Mouse (Mus musculus): ENCODE data around the gene Bmper. TPM values are rescaled to one million over a fixed set of nuclear protein-coding genes. Genes with fewer than 3 reads are reported as not detected.

Gene Bmper
- polyA plus RNA-seq, 1 experiment from 2014 or later: 4.0 TPM

GRCm38 (mm10) chr9:23453309-23453708 lies 230.4 kb downstream of the Bmper start:
- no peak for TF ChIP-seq EP300 (optimal IDR thresholded peaks at IDR 0.05)
- no peak for TF ChIP-seq CTCF (IDR thresholded peaks at IDR 0.05; ENCODE audit: low read depth)
- ATAC-seq (ENCODE audit: low FRiP score, low TSS enrichment) (0 out of 2 replicates have a peak, but pooled peaks have one; percentile 45), DNase-seq (ENCODE audit: low spot score) (no peak)
- Histone ChIP-seq H3K4me1 (replicated peaks; ENCODE audit: control insufficient read depth, insufficient read depth) (no peaks in the 10 kb centered on the region), H3K4me2 (replicated peaks; ENCODE audit: low read depth) (no peak overlapping the region), H3K27ac (replicated peaks) (no peak overlapping the region), H3K27me3 (ENCODE audit: control insufficient read depth, insufficient read depth, low read length) (no peaks in the 10 kb centered on the region), H3K36me3 (ENCODE audit: control insufficient read depth, insufficient read depth, low read length) (no peaks in the 10 kb centered on the region), H3K9ac (ENCODE audit: low read length) (no peak overlapping the region), H3K9me3 (ENCODE audit: control insufficient read depth, low read length) (no peaks in the 10 kb centered on the region), H3K4me3 (ENCODE audit: low read depth, low read length) (no peak overlapping the region)
- 19% methylated on average over 5 of the region's 5 CpGs for WGBS

DNA sequence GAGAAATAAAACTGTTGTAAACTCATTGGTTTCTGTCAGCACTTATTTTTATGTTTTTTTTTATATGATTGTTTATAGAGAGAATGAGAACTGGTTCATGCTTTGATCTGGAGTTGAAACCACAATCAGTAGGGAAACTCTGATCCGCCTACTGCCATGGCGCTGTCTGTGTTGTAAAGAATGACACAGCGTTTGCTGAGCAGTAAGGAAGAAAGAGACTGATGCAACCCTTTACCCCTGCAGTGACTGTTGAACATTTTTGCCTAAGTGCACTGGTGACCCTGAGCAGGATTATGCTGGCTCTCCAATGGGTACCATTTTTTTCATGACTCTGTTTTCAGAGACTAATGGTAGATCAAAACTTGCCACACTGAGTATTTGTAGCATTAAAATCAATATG lies 234.3 kb downstream of the Bmper start:
- Histone ChIP-seq H3K4me2 (replicated peaks; ENCODE audit: low read depth) (no peak overlapping the region), H3K36me3 (ENCODE audit: control insufficient read depth, insufficient read depth, low read length) (no peaks in the 10 kb centered on the region), H3K27ac (replicated peaks) (no peak overlapping the region), H3K4me3 (ENCODE audit: low read depth, low read length) (no peak overlapping the region), H3K9ac (ENCODE audit: low read length) (no peak overlapping the region), H3K4me1 (replicated peaks; ENCODE audit: control insufficient read depth, insufficient read depth) (no peaks in the 10 kb centered on the region), H3K27me3 (ENCODE audit: control insufficient read depth, insufficient read depth, low read length) (no peaks in the 10 kb centered on the region), H3K9me3 (ENCODE audit: control insufficient read depth, low read length) (no peaks in the 10 kb centered on the region)
- DNase-seq (ENCODE audit: low spot score): no peak
- no peak for ATAC-seq (ENCODE audit: low FRiP score, low TSS enrichment)
- 66% methylated on average over 3 of the region's 3 CpGs for WGBS
- TF ChIP-seq CTCF (IDR thresholded peaks at IDR 0.05; ENCODE audit: low read depth) (no peak), EP300 (optimal IDR thresholded peaks at IDR 0.05) (no peak)

DNA sequence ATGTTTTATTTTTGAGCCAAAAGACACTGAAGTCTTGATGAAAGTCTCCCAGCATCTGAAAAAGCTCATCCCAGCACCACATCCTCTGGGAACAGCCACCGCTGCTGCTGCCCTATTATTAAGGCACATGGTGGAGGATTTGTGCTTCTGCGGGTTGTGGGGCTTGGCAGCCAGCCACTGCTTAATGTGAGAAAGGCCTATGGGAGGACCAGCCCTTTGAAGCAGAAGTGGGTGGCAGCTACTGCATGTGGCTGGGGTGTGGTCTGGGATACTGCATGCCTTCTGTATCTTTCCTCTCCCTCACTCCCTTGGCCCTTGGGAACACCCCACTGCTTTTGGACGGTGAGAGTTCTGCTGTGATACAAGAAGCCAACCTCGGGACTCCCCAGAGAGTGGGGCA lies 237.8 kb downstream of the Bmper start:
- Histone ChIP-seq H3K27me3 (ENCODE audit: control insufficient read depth, insufficient read depth, low read length) (no peaks in the 10 kb centered on the region), H3K9ac (ENCODE audit: low read length) (no peak overlapping the region), H3K4me2 (replicated peaks; ENCODE audit: low read depth) (no peak overlapping the region), H3K36me3 (ENCODE audit: control insufficient read depth, insufficient read depth, low read length) (no peaks in the 10 kb centered on the region), H3K27ac (replicated peaks) (no peak overlapping the region), H3K4me3 (ENCODE audit: low read depth, low read length) (no peak overlapping the region), H3K4me1 (replicated peaks; ENCODE audit: control insufficient read depth, insufficient read depth) (no peaks in the 10 kb centered on the region), H3K9me3 (ENCODE audit: control insufficient read depth, low read length) (no peaks in the 10 kb centered on the region)
- no peak for TF ChIP-seq CTCF (IDR thresholded peaks at IDR 0.05; ENCODE audit: low read depth)
- 35% methylated on average over 4 of the region's 4 CpGs for WGBS
- ATAC-seq (ENCODE audit: low FRiP score, low TSS enrichment) (no peak), DNase-seq (ENCODE audit: low spot score) (no peak)

GRCm38 (mm10) chr9:23462949-23463608 lies 240.2 kb downstream of the Bmper start:
- H3K9me3 ChIP-seq (ENCODE audit: control insufficient read depth, low read length): no peaks in the 10 kb centered on the region
- no peak overlapping the region for H3K27ac ChIP-seq (replicated peaks)
- peak; percentile 75 for TF ChIP-seq CTCF (IDR thresholded peaks at IDR 0.05; ENCODE audit: low read depth)
- no peak for TF ChIP-seq EP300 (optimal IDR thresholded peaks at IDR 0.05)
- no peak overlapping the region for H3K4me2 ChIP-seq (replicated peaks; ENCODE audit: low read depth)
- no peak overlapping the region for H3K4me3 ChIP-seq (ENCODE audit: low read depth, low read length)
- ATAC-seq (ENCODE audit: low FRiP score, low TSS enrichment): no peak
- DNase-seq (ENCODE audit: low spot score): no peak
- 38% methylated on average over 3 of the region's 3 CpGs for WGBS
- H3K9ac ChIP-seq (ENCODE audit: low read length): no peak overlapping the region
- H3K4me1 ChIP-seq (replicated peaks; ENCODE audit: control insufficient read depth, insufficient read depth): no peaks in the 10 kb centered on the region
- no peaks in the 10 kb centered on the region for H3K27me3 ChIP-seq (ENCODE audit: control insufficient read depth, insufficient read depth, low read length)
- H3K36me3 ChIP-seq (ENCODE audit: control insufficient read depth, insufficient read depth, low read length): no peaks in the 10 kb centered on the region

DNA sequence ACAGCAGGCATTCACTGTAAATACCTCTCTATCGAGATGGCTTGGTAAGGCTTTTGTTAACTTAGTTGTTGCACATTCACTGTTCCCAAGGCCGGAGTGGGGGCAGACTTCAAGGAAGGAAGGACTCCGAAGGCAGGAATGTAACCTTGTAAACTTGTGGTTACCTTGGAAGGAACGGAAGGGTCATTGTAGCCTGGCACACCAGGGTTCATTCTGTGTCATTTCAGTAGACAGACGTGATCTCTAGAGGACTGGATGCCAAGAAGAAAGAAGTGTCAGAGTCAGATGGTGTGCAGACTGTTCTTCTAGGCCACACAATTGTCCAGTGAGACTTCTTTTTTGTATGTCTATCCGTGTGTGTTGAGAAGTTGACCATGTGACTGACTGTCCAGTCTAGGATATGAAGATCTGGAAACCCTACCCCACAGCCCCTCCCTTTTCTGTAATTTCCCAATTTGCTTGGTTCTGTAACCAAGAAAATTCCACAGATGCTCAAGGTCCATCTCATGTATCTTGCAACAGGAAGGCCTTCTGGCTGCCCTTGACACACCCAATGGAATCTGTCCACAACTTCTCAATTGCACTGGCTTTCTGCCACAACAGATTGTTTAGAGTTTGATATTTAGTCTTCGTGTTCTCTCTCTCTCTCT lies 242.2 kb downstream of the Bmper start:
- Histone ChIP-seq H3K36me3 (ENCODE audit: control insufficient read depth, insufficient read depth, low read length) (no peaks in the 10 kb centered on the region), H3K9me3 (ENCODE audit: control insufficient read depth, low read length) (no peaks in the 10 kb centered on the region), H3K4me2 (replicated peaks; ENCODE audit: low read depth) (no peak overlapping the region), H3K4me1 (replicated peaks; ENCODE audit: control insufficient read depth, insufficient read depth) (no peaks in the 10 kb centered on the region), H3K27ac (replicated peaks) (no peak overlapping the region), H3K9ac (ENCODE audit: low read length) (no peak overlapping the region), H3K27me3 (ENCODE audit: control insufficient read depth, insufficient read depth, low read length) (no peaks in the 10 kb centered on the region), H3K4me3 (ENCODE audit: low read depth, low read length) (no peak overlapping the region)
- 70% methylated on average over 7 of the region's 7 CpGs for WGBS
- TF ChIP-seq EP300 (optimal IDR thresholded peaks at IDR 0.05): no peak
- no peak for TF ChIP-seq CTCF (IDR thresholded peaks at IDR 0.05; ENCODE audit: low read depth)
- DNase-seq (ENCODE audit: low spot score): no peak
- no peak for ATAC-seq (ENCODE audit: low FRiP score, low TSS enrichment)

DNA sequence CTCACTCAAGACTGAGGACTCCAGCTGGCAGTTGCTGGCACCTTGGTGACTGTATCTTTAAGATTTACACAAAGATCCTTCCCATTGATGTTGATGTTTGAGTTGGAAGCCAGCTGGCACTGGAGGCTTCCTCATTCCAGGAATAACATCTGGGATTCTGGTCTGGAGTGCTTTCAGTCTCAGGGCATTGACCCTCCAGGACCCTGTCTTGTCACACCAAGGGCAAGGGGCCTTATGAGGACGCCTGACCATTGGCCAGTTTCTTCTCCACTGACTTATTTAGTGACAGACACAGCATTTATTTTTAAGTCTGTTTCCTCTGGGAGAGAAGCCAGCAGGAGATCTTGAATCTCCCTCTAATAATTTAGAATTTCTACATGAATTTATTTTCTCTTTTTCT lies 247.0 kb downstream of the Bmper start:
- ATAC-seq (ENCODE audit: low FRiP score, low TSS enrichment) (no peak), DNase-seq (ENCODE audit: low spot score) (no peak)
- Histone ChIP-seq H3K9me3 (ENCODE audit: control insufficient read depth, low read length) (no peaks in the 10 kb centered on the region), H3K36me3 (ENCODE audit: control insufficient read depth, insufficient read depth, low read length) (no peaks in the 10 kb centered on the region), H3K4me2 (replicated peaks; ENCODE audit: low read depth) (no peak overlapping the region), H3K27me3 (ENCODE audit: control insufficient read depth, insufficient read depth, low read length) (no peaks in the 10 kb centered on the region), H3K4me3 (ENCODE audit: low read depth, low read length) (no peak overlapping the region), H3K4me1 (replicated peaks; ENCODE audit: control insufficient read depth, insufficient read depth) (no peaks in the 10 kb centered on the region), H3K27ac (replicated peaks) (no peak overlapping the region), H3K9ac (ENCODE audit: low read length) (no peak overlapping the region)
- no peak for TF ChIP-seq CTCF (IDR thresholded peaks at IDR 0.05; ENCODE audit: low read depth)
- no peak for TF ChIP-seq EP300 (optimal IDR thresholded peaks at IDR 0.05)
- 30% methylated on average over 1 of the region's 1 CpGs for WGBS

Data from stomach, postnatal 0 days (tissue).